Mouse (Mus musculus) limb, embryonic 11.5 days (tissue): ENCODE measurements around the gene Tcp11. TPM values are rescaled to one million over a fixed set of nuclear protein-coding genes. Genes with fewer than 3 reads are reported as not detected.

ENCODE experiments used
- ATAC-seq: fragments of 200-750 bp; cut with Nextera tagmentation; 2 replicates; pipeline ENCODE4 v1.8.0; 2017; ENCODE audit warnings: low read depth; ENCODE audit not compliant: insufficient number of reproducible peaks, low FRiP score, low TSS enrichment
- DNase-seq: peaks from one replicate; pipeline ENCODE4 v3.0.0-alpha.2; 2015; ENCODE audit warnings: low spot score
- H3K27ac ChIP-seq: fragments of 300-500 bp; sonication (generic); replicated peaks from 2 replicates; pipeline ENCODE4 v1.5.1; 2014; ENCODE audit warnings: low read depth, mild to moderate bottlenecking, low read length
- H3K27me3 ChIP-seq: fragments of 300-500 bp; sonication (generic); 2 replicates; pipeline ENCODE4 v1.6.1; 2014; ENCODE audit warnings: mild to moderate bottlenecking, low read length, mixed read lengths; ENCODE audit not compliant: control insufficient read depth, insufficient read depth
- H3K36me3 ChIP-seq: fragments of 300-500 bp; sonication (generic); 2 replicates; pipeline ENCODE4 v1.6.1; 2014; ENCODE audit warnings: mild to moderate bottlenecking, low read length, moderate library complexity, mixed read lengths; ENCODE audit not compliant: control insufficient read depth, insufficient read depth
- H3K4me1 ChIP-seq: fragments of 300-500 bp; sonication (generic); 2 replicates; pipeline ENCODE4 v1.6.1; 2014; ENCODE audit warnings: low read length, mixed read lengths; ENCODE audit not compliant: control insufficient read depth, insufficient read depth
- H3K4me2 ChIP-seq: fragments of 300-500 bp; sonication (generic); 2 replicates; pipeline ENCODE4 v1.6.1; 2014; ENCODE audit warnings: low read depth, mild to moderate bottlenecking, moderate library complexity; ENCODE audit not compliant: severe bottlenecking
- H3K4me3 ChIP-seq: fragments of 300-500 bp; sonication (generic); 2 replicates; pipeline ENCODE4 v1.5.1; 2014; ENCODE audit warnings: low read depth, low read length
- H3K9ac ChIP-seq: fragments of 300-500 bp; sonication (generic); 2 replicates; pipeline ENCODE4 v1.6.1; 2014; ENCODE audit warnings: mild to moderate bottlenecking, low read length
- H3K9me3 ChIP-seq: fragments of 300-500 bp; sonication (generic); 2 replicates; pipeline ENCODE4 v1.6.1; 2016; ENCODE audit warnings: low read length; ENCODE audit not compliant: control insufficient read depth
- WGBS: fragments of 180-500 bp; shearing (Covaris S2); extraction: QIAGEN DNeasy Blood & Tissue Kit; methylation state at CpG from one replicate; pipeline ENCODE4 v1.1.7; 2014; 5-methylcytosine and 5-hydroxymethylcytosine counted together
- polyA plus RNA-seq: library from polyadenylated mRNA; unstranded; fragments of >200 nt; fragmentation: Nextera tagmentation; extraction: Ambion mirVana; gene quantifications from 2 replicates; pipeline ENCODE4 v1.2.1, GENCODE M21; 2014

Tcp11 gene
- polyA plus RNA-seq, 1 experiment from 2014 or later, result 1.1 TPM

- no peak overlapping the region for H3K27ac ChIP-seq
- no peaks in the 10 kb centered on the region for H3K9me3 ChIP-seq
- DNase-seq, result no peak
- no peak overlapping the region for H3K4me3 ChIP-seq
- H3K4me2 ChIP-seq, result no peak overlapping the region
- H3K36me3 ChIP-seq, result no peaks in the 10 kb centered on the region
- H3K27me3 ChIP-seq, result no peaks in the 10 kb centered on the region
- H3K9ac ChIP-seq, result no peak overlapping the region
- 92% methylated on average over 5 of the region's 5 CpGs for WGBS
- ATAC-seq, result no peak
- H3K4me1 ChIP-seq, result peaks cover 2% of the 10 kb centered on the region; the same call in 1 of the 2 replicates
Observed at GRCm38 (mm10) chr17:28047017-28047416, 33.4 kb downstream of the Tcp11 start.

- no peaks in the 10 kb centered on the region for H3K27me3 ChIP-seq
- no peak for DNase-seq
- no peak overlapping the region for H3K9ac ChIP-seq
- H3K4me2 ChIP-seq, result no peak overlapping the region
- no peak overlapping the region for H3K4me3 ChIP-seq
- WGBS, result 63% methylated on average over 23 of the region's 23 CpGs
- H3K9me3 ChIP-seq, result no peaks in the 10 kb centered on the region
- no peak overlapping the region for H3K27ac ChIP-seq
- no peaks in the 10 kb centered on the region for H3K36me3 ChIP-seq
- H3K4me1 ChIP-seq, result peaks cover 2% of the 10 kb centered on the region; the same call in 1 of the 2 replicates
- no peak for ATAC-seq
Observed at GRCm38 (mm10) chr17:28042299-28042771, 38.1 kb downstream of the Tcp11 start.

- Histone ChIP-seq H3K4me3 (no peak overlapping the region), H3K9me3 (no peaks in the 10 kb centered on the region), H3K36me3 (no peaks in the 10 kb centered on the region), H3K9ac (no peak overlapping the region), H3K27me3 (no peaks in the 10 kb centered on the region), H3K4me1 (peaks cover 5% of the 10 kb centered on the region; the same call in 1 of the 2 replicates), H3K27ac (no peak overlapping the region), H3K4me2 (no peak overlapping the region)
- ATAC-seq (no peak), DNase-seq (no peak)
- whole genome bisulfite sequencing, result 90% methylated on average over 13 of the region's 13 CpGs
Observed at GRCm38 (mm10) chr17:28041298-28041697, 39.1 kb downstream of the Tcp11 start.

GRCm38 (mm10) chr17:28040620-28041019, 39.8 kb downstream of the Tcp11 start:
- peak; percentile 42; the same call in 1 of the 2 replicates for ATAC-seq
- Histone ChIP-seq H3K27ac (no peak overlapping the region), H3K9me3 (no peaks in the 10 kb centered on the region), H3K36me3 (no peaks in the 10 kb centered on the region), H3K4me2 (no peak overlapping the region), H3K4me3 (no peak overlapping the region), H3K4me1 (peaks cover 5% of the 10 kb centered on the region; the same call in 1 of the 2 replicates), H3K9ac (peak overlapping the region; percentile 30; the same call in 1 of the 2 replicates), H3K27me3 (no peaks in the 10 kb centered on the region)
- 54% methylated on average over 16 of the region's 16 CpGs for WGBS
- peak; percentile 52 for DNase-seq

- Histone ChIP-seq H3K4me2 (no peak overlapping the region), H3K27ac (no peak overlapping the region; the same call in 1 of the 2 replicates), H3K36me3 (no peaks in the 10 kb centered on the region), H3K9me3 (no peaks in the 10 kb centered on the region), H3K27me3 (no peaks in the 10 kb centered on the region), H3K9ac (no peak overlapping the region), H3K4me3 (no peak overlapping the region), H3K4me1 (peaks cover 2% of the 10 kb centered on the region; the same call in 1 of the 2 replicates)
- 74% methylated on average over 14 of the region's 14 CpGs for WGBS
- ATAC-seq, result no peak
- no peak for DNase-seq
Observed at GRCm38 (mm10) chr17:28036813-28037756, 43.4 kb downstream of the Tcp11 start.

- Histone ChIP-seq H3K4me1 (peaks cover 5% of the 10 kb centered on the region; the same call in 1 of the 2 replicates), H3K4me2 (no peak overlapping the region), H3K9ac (no peak overlapping the region), H3K27ac (no peak overlapping the region), H3K27me3 (no peaks in the 10 kb centered on the region), H3K9me3 (no peaks in the 10 kb centered on the region), H3K36me3 (no peaks in the 10 kb centered on the region), H3K4me3 (no peak overlapping the region)
- DNase-seq (no peak), ATAC-seq (no peak)
- WGBS, result 84% methylated on average over 8 of the region's 8 CpGs
Observed at GRCm38 (mm10) chr17:28034986-28035385, 45.5 kb downstream of the Tcp11 start.

- H3K9me3 ChIP-seq, result no peaks in the 10 kb centered on the region
- no peak overlapping the region for H3K27ac ChIP-seq
- no peak overlapping the region for H3K4me3 ChIP-seq
- ATAC-seq (no peak), DNase-seq (no peak)
- no peak overlapping the region for H3K4me2 ChIP-seq
- no peak overlapping the region for H3K9ac ChIP-seq
- no peaks in the 10 kb centered on the region for H3K36me3 ChIP-seq
- WGBS, result 32% methylated on average over 3 of the region's 3 CpGs
- H3K4me1 ChIP-seq, result peaks cover 14% of the 10 kb centered on the region; the same call in 1 of the 2 replicates
- H3K27me3 ChIP-seq, result no peaks in the 10 kb centered on the region
Observed at GRCm38 (mm10) chr17:28033046-28033580, 47.3 kb downstream of the Tcp11 start.

- no peaks in the 10 kb centered on the region; the same call in 1 of the 2 replicates for H3K36me3 ChIP-seq
- WGBS, result 67% methylated on average over 10 of the region's 10 CpGs
- H3K4me2 ChIP-seq, result no peak overlapping the region
- H3K27ac ChIP-seq, result no peak overlapping the region
- H3K4me3 ChIP-seq, result no peak overlapping the region
- ATAC-seq (no peak), DNase-seq (no peak)
- H3K9me3 ChIP-seq, result no peaks in the 10 kb centered on the region
- no peaks in the 10 kb centered on the region for H3K27me3 ChIP-seq
- peaks cover 18% of the 10 kb centered on the region; the same call in 1 of the 2 replicates for H3K4me1 ChIP-seq
- H3K9ac ChIP-seq, result no peak overlapping the region
Observed at GRCm38 (mm10) chr17:28032219-28032618, 48.2 kb downstream of the Tcp11 start.
